Mouse (Mus musculus): ENCODE results near the gene Ngrn. TPM values are rescaled to one million over a fixed set of nuclear protein-coding genes. Genes with fewer than 3 reads are reported as not detected.
A peak's percentile ranks its signal among the peaks of the same experiment; 100 is the strongest.

Gene Ngrn
- polyA plus RNA-seq, 1 experiment from 2014 or later = 45.0 TPM

DNA sequence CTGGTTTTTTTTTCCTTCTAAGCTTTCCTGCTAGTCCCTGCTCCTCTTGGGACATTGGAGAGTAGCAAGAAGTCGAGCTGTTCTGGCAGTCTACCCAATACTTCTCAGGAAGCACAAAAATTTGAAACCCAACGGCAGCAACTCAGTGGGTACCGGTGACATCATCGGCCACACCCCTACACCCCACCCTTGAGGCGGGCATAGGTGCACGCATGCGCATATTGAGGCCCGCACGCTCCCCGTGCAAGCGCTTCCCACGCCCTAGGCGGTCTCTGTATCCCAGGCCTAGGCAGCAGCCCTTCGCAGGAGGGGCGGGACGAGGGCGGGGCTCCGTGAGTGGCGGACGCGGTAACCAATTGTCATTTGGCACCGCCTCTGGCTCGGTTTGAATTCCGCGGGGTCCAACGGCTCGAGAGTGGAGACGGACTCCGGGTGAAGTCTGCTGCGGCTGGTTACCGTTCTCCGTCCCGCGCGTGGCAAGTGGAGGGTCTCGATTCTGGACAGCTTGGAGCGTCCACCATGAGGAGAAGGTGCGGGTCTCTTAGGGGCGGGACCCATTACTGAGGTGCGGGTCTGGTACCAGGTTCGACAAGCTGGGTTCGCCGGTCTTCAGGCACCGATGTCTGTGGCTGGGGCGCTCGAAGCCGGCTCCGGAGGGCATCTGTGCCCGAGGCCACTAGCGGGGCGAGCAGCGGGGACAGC, 33.2 kb downstream of the Ngrn start, which contains the start of gene Prc1:
TSS of gene Prc1 (plus strand) at position 389 of the 702 bp plus-strand sequence.
- under 1% methylated on average over 52 of the region's 52 CpGs for WGBS

GRCm38 (mm10) chr7:80294764-80295648, 34.0 kb downstream of the Ngrn start:
- Histone ChIP-seq H3K27me3 (ENCODE audit: control insufficient read depth, insufficient read depth, low read length) (no peaks in the 10 kb centered on the region), H3K4me3 (ENCODE audit: low read length) (peak overlapping the region; percentile 96), H3K4me2 (ENCODE audit: low read depth, low read length) (peak overlapping the region; percentile 86), H3K9ac (ENCODE audit: low read length) (peak overlapping the region; percentile 90), H3K9me3 (replicated peaks; ENCODE audit: control insufficient read depth, low read length) (no peaks in the 10 kb centered on the region), H3K36me3 (ENCODE audit: control insufficient read depth, insufficient read depth) (peaks cover 9% of the 10 kb centered on the region), H3K4me1 (ENCODE audit: control insufficient read depth, insufficient read depth, low read length) (peaks cover 20% of the 10 kb centered on the region), H3K27ac (ENCODE audit: low read length) (peak overlapping the region; percentile 89)
- WGBS = 7% methylated on average over 37 of the region's 37 CpGs
- ATAC-seq (replicated peaks; ENCODE audit: extremely low read depth, insufficient read depth, low FRiP score) = peak; percentile 55

More for the DNA sequence above, 33.2 kb downstream of the Ngrn start, which contains the start of gene Prc1:
- no peaks in the 10 kb centered on the region for H3K27me3 ChIP-seq (ENCODE audit: control insufficient read depth, insufficient read depth, low read length)
- peak within 1 kb of the TSS; percentile 96 for H3K4me3 ChIP-seq (ENCODE audit: low read length)
- peak; percentile 100 for ATAC-seq (replicated peaks; ENCODE audit: extremely low read depth, insufficient read depth, low FRiP score)
- H3K4me2 ChIP-seq (ENCODE audit: low read depth, low read length) = peak within 1 kb of the TSS; percentile 86
- peaks cover 8% of the 10 kb centered on the region; the same call in 1 of the 2 replicates for H3K36me3 ChIP-seq (ENCODE audit: control insufficient read depth, insufficient read depth)
- peak within 1 kb of the TSS; percentile 90 for H3K9ac ChIP-seq (ENCODE audit: low read length)
- no peaks in the 10 kb centered on the region for H3K9me3 ChIP-seq (replicated peaks; ENCODE audit: control insufficient read depth, low read length)
- peak within 1 kb of the TSS; percentile 89 for H3K27ac ChIP-seq (ENCODE audit: low read length)
- H3K4me1 ChIP-seq (ENCODE audit: control insufficient read depth, insufficient read depth, low read length) = peaks cover 20% of the 10 kb centered on the region

DNA sequence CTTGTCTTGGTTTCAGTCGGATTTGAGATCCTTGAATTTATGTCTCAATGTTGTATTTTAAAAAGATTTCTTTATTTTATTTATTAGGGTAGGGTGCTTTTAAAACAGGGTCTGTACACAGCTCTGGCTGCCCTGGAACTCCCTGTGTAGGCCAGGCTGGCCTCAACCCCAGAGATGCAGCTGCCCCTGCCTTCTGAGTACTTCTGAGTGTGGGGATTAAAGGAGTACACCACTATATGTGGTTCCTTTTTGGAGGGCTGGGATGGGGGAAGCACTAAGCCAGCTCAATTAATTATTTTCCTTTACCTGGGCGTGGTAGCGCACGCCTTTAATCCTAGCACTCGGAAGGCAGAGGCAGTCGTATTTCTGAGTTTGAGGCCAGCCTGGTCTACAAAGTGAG, 35.4 kb downstream of the Ngrn start:
- Histone ChIP-seq H3K9ac (ENCODE audit: low read length) (no peak overlapping the region), H3K36me3 (ENCODE audit: control insufficient read depth, insufficient read depth) (peaks cover 11% of the 10 kb centered on the region), H3K27ac (ENCODE audit: low read length) (no peak overlapping the region), H3K4me2 (ENCODE audit: low read depth, low read length) (peak overlapping the region; percentile 86), H3K27me3 (ENCODE audit: control insufficient read depth, insufficient read depth, low read length) (no peaks in the 10 kb centered on the region), H3K4me1 (ENCODE audit: control insufficient read depth, insufficient read depth, low read length) (peaks cover 20% of the 10 kb centered on the region), H3K9me3 (replicated peaks; ENCODE audit: control insufficient read depth, low read length) (no peaks in the 10 kb centered on the region), H3K4me3 (ENCODE audit: low read length) (peak overlapping the region; percentile 20)
- WGBS = 93% methylated on average over 6 of the region's 6 CpGs
- no peak for ATAC-seq (replicated peaks; ENCODE audit: extremely low read depth, insufficient read depth, low FRiP score)

DNA sequence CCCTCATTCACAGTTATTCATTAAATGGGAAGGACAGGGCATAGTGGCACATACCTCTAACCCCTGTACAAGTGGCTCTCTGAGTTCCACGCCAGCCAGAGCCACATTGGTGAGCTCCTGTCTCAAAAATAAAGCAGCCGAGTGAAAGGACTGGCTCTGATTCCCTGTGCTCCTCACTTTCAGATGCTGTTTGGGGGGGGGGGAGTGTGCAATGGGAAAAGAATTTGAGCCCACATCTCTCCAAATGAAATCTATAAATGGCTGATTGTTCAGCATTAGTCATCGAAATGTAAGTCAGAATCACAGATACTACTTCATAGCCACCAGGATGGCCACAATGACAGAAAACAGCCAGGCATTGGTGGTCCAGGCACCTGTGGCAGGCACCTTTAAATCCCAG, 36.0 kb downstream of the Ngrn start:
- H3K27me3 ChIP-seq (ENCODE audit: control insufficient read depth, insufficient read depth, low read length) = no peaks in the 10 kb centered on the region
- ATAC-seq (replicated peaks; ENCODE audit: extremely low read depth, insufficient read depth, low FRiP score) = no peak
- H3K4me3 ChIP-seq (ENCODE audit: low read length) = peak overlapping the region; percentile 3; the same call in 1 of the 2 replicates
- no peaks in the 10 kb centered on the region for H3K9me3 ChIP-seq (replicated peaks; ENCODE audit: control insufficient read depth, low read length)
- H3K36me3 ChIP-seq (ENCODE audit: control insufficient read depth, insufficient read depth) = peaks cover 16% of the 10 kb centered on the region
- H3K9ac ChIP-seq (ENCODE audit: low read length) = 0 out of 2 replicates have a peak overlapping the region, but pooled peaks have one; percentile 29
- H3K27ac ChIP-seq (ENCODE audit: low read length) = no peak overlapping the region
- H3K4me2 ChIP-seq (ENCODE audit: low read depth, low read length) = 0 out of 2 replicates have a peak overlapping the region, but pooled peaks have one; percentile 15
- peaks cover 20% of the 10 kb centered on the region for H3K4me1 ChIP-seq (ENCODE audit: control insufficient read depth, insufficient read depth, low read length)
- 60% methylated on average over 3 of the region's 3 CpGs for WGBS

DNA sequence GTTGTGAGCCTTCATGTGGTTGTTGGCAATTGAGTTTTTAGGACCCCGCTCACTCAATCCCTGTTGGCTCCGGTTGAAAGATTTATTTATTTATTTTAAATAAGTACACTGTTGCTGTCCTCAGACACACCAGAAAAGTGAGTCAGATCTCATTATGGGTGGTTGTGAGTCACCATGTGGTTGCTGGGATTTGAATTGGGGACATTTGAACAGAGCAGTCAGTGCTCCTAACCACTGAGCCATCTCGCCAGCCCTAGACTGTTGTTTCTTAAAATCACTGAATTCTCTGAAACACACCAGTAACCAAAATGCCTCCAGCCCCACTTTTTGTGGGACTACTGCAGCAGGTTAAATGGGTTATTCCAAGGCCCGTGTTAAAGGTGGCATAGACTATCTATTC, 37.7 kb downstream of the Ngrn start:
- peaks cover 26% of the 10 kb centered on the region for H3K36me3 ChIP-seq (ENCODE audit: control insufficient read depth, insufficient read depth)
- WGBS = 93% methylated on average over 4 of the region's 4 CpGs
- no peaks in the 10 kb centered on the region for H3K27me3 ChIP-seq (ENCODE audit: control insufficient read depth, insufficient read depth, low read length)

GRCm38 (mm10) chr7:80299568-80299967, 38.6 kb downstream of the Ngrn start:
- ATAC-seq (replicated peaks; ENCODE audit: extremely low read depth, insufficient read depth, low FRiP score) = no peak
- Histone ChIP-seq H3K27ac (ENCODE audit: low read length) (no peak overlapping the region), H3K27me3 (ENCODE audit: control insufficient read depth, insufficient read depth, low read length) (no peaks in the 10 kb centered on the region), H3K4me2 (ENCODE audit: low read depth, low read length) (no peak overlapping the region), H3K4me3 (ENCODE audit: low read length) (no peak overlapping the region), H3K36me3 (ENCODE audit: control insufficient read depth, insufficient read depth) (peaks cover 33% of the 10 kb centered on the region), H3K9me3 (replicated peaks; ENCODE audit: control insufficient read depth, low read length) (no peaks in the 10 kb centered on the region), H3K4me1 (ENCODE audit: control insufficient read depth, insufficient read depth, low read length) (peaks cover 20% of the 10 kb centered on the region), H3K9ac (ENCODE audit: low read length) (no peak overlapping the region)
- 92% methylated on average over 3 of the region's 3 CpGs for WGBS

More for the DNA sequence above, 37.7 kb downstream of the Ngrn start:
- no peak overlapping the region for H3K4me2 ChIP-seq (ENCODE audit: low read depth, low read length)
- no peaks in the 10 kb centered on the region for H3K9me3 ChIP-seq (replicated peaks; ENCODE audit: control insufficient read depth, low read length)
- peaks cover 20% of the 10 kb centered on the region for H3K4me1 ChIP-seq (ENCODE audit: control insufficient read depth, insufficient read depth, low read length)
- H3K27ac ChIP-seq (ENCODE audit: low read length) = no peak overlapping the region
- no peak overlapping the region for H3K9ac ChIP-seq (ENCODE audit: low read length)
- ATAC-seq (replicated peaks; ENCODE audit: extremely low read depth, insufficient read depth, low FRiP score) = no peak
- no peak overlapping the region for H3K4me3 ChIP-seq (ENCODE audit: low read length)

GRCm38 (mm10) chr7:80301522-80301921, 40.5 kb downstream of the Ngrn start:
- Histone ChIP-seq H3K9ac (ENCODE audit: low read length) (no peak overlapping the region), H3K9me3 (replicated peaks; ENCODE audit: control insufficient read depth, low read length) (no peaks in the 10 kb centered on the region), H3K36me3 (ENCODE audit: control insufficient read depth, insufficient read depth) (peaks cover 49% of the 10 kb centered on the region), H3K4me2 (ENCODE audit: low read depth, low read length) (no peak overlapping the region), H3K4me3 (ENCODE audit: low read length) (no peak overlapping the region), H3K4me1 (ENCODE audit: control insufficient read depth, insufficient read depth, low read length) (peaks cover 9% of the 10 kb centered on the region), H3K27me3 (ENCODE audit: control insufficient read depth, insufficient read depth, low read length) (no peaks in the 10 kb centered on the region), H3K27ac (ENCODE audit: low read length) (no peak overlapping the region)
- ATAC-seq (replicated peaks; ENCODE audit: extremely low read depth, insufficient read depth, low FRiP score) = no peak
- WGBS = 88% methylated on average over 2 of the region's 2 CpGs

GRCm38 (mm10) chr7:80307766-80308165, 46.8 kb downstream of the Ngrn start:
- peaks cover 68% of the 10 kb centered on the region for H3K36me3 ChIP-seq (ENCODE audit: control insufficient read depth, insufficient read depth)
- H3K4me2 ChIP-seq (ENCODE audit: low read depth, low read length) = no peak overlapping the region
- no peak for ATAC-seq (replicated peaks; ENCODE audit: extremely low read depth, insufficient read depth, low FRiP score)

GRCm38 (mm10) chr7:80310771-80311170, 49.8 kb downstream of the Ngrn start:
- ATAC-seq (replicated peaks; ENCODE audit: extremely low read depth, insufficient read depth, low FRiP score) = no peak
- H3K27ac ChIP-seq (ENCODE audit: low read length) = no peak overlapping the region
- no peaks in the 10 kb centered on the region for H3K27me3 ChIP-seq (ENCODE audit: control insufficient read depth, insufficient read depth, low read length)
- H3K4me3 ChIP-seq (ENCODE audit: low read length) = no peak overlapping the region
- H3K9me3 ChIP-seq (replicated peaks; ENCODE audit: control insufficient read depth, low read length) = no peaks in the 10 kb centered on the region
- H3K4me2 ChIP-seq (ENCODE audit: low read depth, low read length) = no peak overlapping the region
- H3K9ac ChIP-seq (ENCODE audit: low read length) = no peak overlapping the region
- H3K36me3 ChIP-seq (ENCODE audit: control insufficient read depth, insufficient read depth) = peaks cover 74% of the 10 kb centered on the region
- WGBS = 78% methylated on average over 7 of the region's 7 CpGs
- no peaks in the 10 kb centered on the region for H3K4me1 ChIP-seq (ENCODE audit: control insufficient read depth, insufficient read depth, low read length)

More at GRCm38 (mm10) chr7:80307766-80308165, 46.8 kb downstream of the Ngrn start:
- WGBS = 84% methylated on average over 3 of the region's 3 CpGs
- H3K9me3 ChIP-seq (replicated peaks; ENCODE audit: control insufficient read depth, low read length) = no peaks in the 10 kb centered on the region
- H3K4me3 ChIP-seq (ENCODE audit: low read length) = no peak overlapping the region
- no peaks in the 10 kb centered on the region for H3K27me3 ChIP-seq (ENCODE audit: control insufficient read depth, insufficient read depth, low read length)
- H3K4me1 ChIP-seq (ENCODE audit: control insufficient read depth, insufficient read depth, low read length) = no peaks in the 10 kb centered on the region
- no peak overlapping the region for H3K27ac ChIP-seq (ENCODE audit: low read length)
- no peak overlapping the region for H3K9ac ChIP-seq (ENCODE audit: low read length)

All from heart, embryonic 16.5 days (tissue).